Mouse (Mus musculus) right cerebral cortex, adult 18-20 months (tissue): ENCODE results near the gene Gm9376.
A peak's percentile ranks its signal among the peaks of the same experiment; 100 is the strongest.

ENCODE experiments used
- DNase-seq: peaks from one replicate; pipeline ENCODE4 v3.0.0; 2022; ENCODE audit warnings: mixed read lengths

Gene Gm9376

GRCm38 (mm10) chr14:118282917-118283316 is 16.2 kb downstream of the Gm9376 start:
- no peak for DNase-seq

GRCm38 (mm10) chr14:118286096-118286495 is 19.3 kb downstream of the Gm9376 start:
- DNase-seq: no peak

GRCm38 (mm10) chr14:118289133-118289532 is 22.4 kb downstream of the Gm9376 start:
- DNase-seq: no peak

GRCm38 (mm10) chr14:118290009-118290408 is 23.2 kb downstream of the Gm9376 start:
- DNase-seq: no peak

- no peak for DNase-seq
Observed at GRCm38 (mm10) chr14:118302606-118303005, 35.8 kb downstream of the Gm9376 start.

- no peak for DNase-seq
Observed at GRCm38 (mm10) chr14:118304560-118304959, 37.8 kb downstream of the Gm9376 start.

GRCm38 (mm10) chr14:118305951-118306350 is 39.2 kb downstream of the Gm9376 start:
- no peak for DNase-seq

- no peak for DNase-seq
Observed at GRCm38 (mm10) chr14:118307060-118307459, 40.3 kb downstream of the Gm9376 start.

GRCm38 (mm10) chr14:118311703-118312102 is 44.9 kb downstream of the Gm9376 start:
- DNase-seq: no peak

GRCm38 (mm10) chr14:118312664-118313063 is 45.9 kb downstream of the Gm9376 start:
- DNase-seq: no peak

GRCm38 (mm10) chr14:118313931-118314330 is 47.2 kb downstream of the Gm9376 start:
- DNase-seq: no peak

- peak; percentile 7 for DNase-seq
Observed at GRCm38 (mm10) chr14:118317260-118317659, 50.5 kb downstream of the Gm9376 start.
